Mouse (Mus musculus) stomach, postnatal 0 days (tissue): ENCODE data around the gene Bri3.

ENCODE experiments used
- CTCF ChIP-seq: IDR thresholded peaks from 2 replicates; pipeline ENCODE4 v1.5.1; 2016; ENCODE audit warnings: antibody characterized with exemption, low read depth, mild to moderate bottlenecking, moderate library complexity
- EP300 ChIP-seq: optimal IDR thresholded peaks from 2 replicates; pipeline ENCODE3; 2016; ENCODE audit warnings: antibody characterized with exemption

- TF ChIP-seq CTCF (no peak), EP300 (no peak)
These were observed 64.7 kb downstream of the Bri3 start for GRCm38 (mm10) chr5:144308929-144309328.
